Mouse (Mus musculus) lung, postnatal 36 days (tissue): ENCODE measurements around the gene Spns2.
"Not testable (repeated sequence)": the region's sequence is repeated elsewhere in the genome, so short reads cannot be mapped to it uniquely, and the experiment has no call there.

ENCODE experiments used
- DNase-seq: peaks from one replicate; pipeline ENCODE4 v3.0.0; 2022; ENCODE audit warnings: mixed read lengths

Gene Spns2

GRCm38 (mm10) chr11:72434963-72435693 lies 54.6 kb downstream of the Spns2 start, which contains the start of gene Ggt6:
Gene Ggt6 (plus strand): TSS chr11:72435526.
- peak; percentile 26 for DNase-seq

GRCm38 (mm10) chr11:72430311-72431068 lies 59.2 kb downstream of the Spns2 start:
- DNase-seq: not testable (repeated sequence)

GRCm38 (mm10) chr11:72429288-72429690 lies 60.4 kb downstream of the Spns2 start:
- DNase-seq: peak; percentile 94

- peak; percentile 96 for DNase-seq
These were observed 61.0 kb downstream of the Spns2 start for GRCm38 (mm10) chr11:72428694-72429093.

- DNase-seq: peak; percentile 34
These were observed 62.8 kb downstream of the Spns2 start for GRCm38 (mm10) chr11:72426884-72427283.

GRCm38 (mm10) chr11:72425201-72425600 lies 64.5 kb downstream of the Spns2 start:
- DNase-seq: no peak

GRCm38 (mm10) chr11:72423686-72424085 lies 66.0 kb downstream of the Spns2 start:
- no peak for DNase-seq

- no peak for DNase-seq
These were observed 68.0 kb downstream of the Spns2 start for GRCm38 (mm10) chr11:72421518-72422278.

GRCm38 (mm10) chr11:72420460-72421122 lies 69.1 kb downstream of the Spns2 start:
- DNase-seq: no peak

GRCm38 (mm10) chr11:72419006-72419405 lies 70.7 kb downstream of the Spns2 start:
- no peak for DNase-seq

GRCm38 (mm10) chr11:72418227-72418626 lies 71.5 kb downstream of the Spns2 start:
- no peak for DNase-seq

GRCm38 (mm10) chr11:72417376-72417775 lies 72.3 kb downstream of the Spns2 start:
- no peak for DNase-seq

- DNase-seq: no peak
These were observed 73.0 kb downstream of the Spns2 start for GRCm38 (mm10) chr11:72416666-72417065.

- DNase-seq: no peak
These were observed 74.5 kb downstream of the Spns2 start for GRCm38 (mm10) chr11:72415155-72415554.

GRCm38 (mm10) chr11:72413601-72414190 lies 76.0 kb downstream of the Spns2 start:
- DNase-seq: no peak

GRCm38 (mm10) chr11:72413016-72413415 lies 76.7 kb downstream of the Spns2 start:
- DNase-seq: peak; percentile 76

GRCm38 (mm10) chr11:72411945-72412344 lies 77.8 kb downstream of the Spns2 start:
- DNase-seq: no peak

GRCm38 (mm10) chr11:72411093-72411921 lies 78.4 kb downstream of the Spns2 start, which contains the start of gene Smtnl2:
Gene Smtnl2 (minus strand): TSS chr11:72411713.
- peak; percentile 94 for DNase-seq

- no peak for DNase-seq
These were observed 79.1 kb downstream of the Spns2 start for GRCm38 (mm10) chr11:72410521-72411092.

- no peak for DNase-seq
These were observed 79.9 kb downstream of the Spns2 start for GRCm38 (mm10) chr11:72409649-72410385.
